Mouse (Mus musculus): ENCODE data around the gene Olfr851. TPM values are rescaled to one million over a fixed set of nuclear protein-coding genes. Genes with fewer than 3 reads are reported as not detected.

Gene Olfr851
- not detected for total RNA-seq (2021)
- long read RNA-seq, experiment 1 = 0 reads
- long read RNA-seq, experiment 2 = 0 reads

GRCm38 (mm10) chr9:19492995-19493394 lies at the start of gene Olfr851:
Gene Olfr851, plus strand, starts transcription at chr9:19493295.
- DNase-seq = no peak

- DNase-seq = no peak
These were observed 14.9 kb upstream of the Olfr851 start, which contains the start of gene Olfr850 for GRCm38 (mm10) chr9:19478148-19478547. Gene Olfr850, minus strand, starts transcription at chr9:19478248.

- no peak for DNase-seq
These were observed 47.9 kb downstream of the Olfr851 start, which contains the start of gene Olfr853 for GRCm38 (mm10) chr9:19540976-19541375. Gene Olfr853, minus strand, starts transcription at chr9:19541076.

Other genes with a start within 250 kb of the Olfr851 start
- gene Olfr843, start 241.3 kb upstream of the Olfr851 start, total RNA-seq (2021) = not detected
- not detected for gene Olfr844, start 176.9 kb upstream of the Olfr851 start, total RNA-seq (2021)
- gene Olfr845, start 156.8 kb upstream of the Olfr851 start, total RNA-seq (2021) = not detected
- not detected for gene Olfr846, start 129.3 kb upstream of the Olfr851 start, total RNA-seq (2021)
- not detected for gene Olfr847, start 114.6 kb upstream of the Olfr851 start, total RNA-seq (2021)
- not detected for gene Olfr849, start 53.0 kb upstream of the Olfr851 start, total RNA-seq (2021)
- gene Olfr850, start 15.0 kb upstream of the Olfr851 start, total RNA-seq (2021) = not detected
- not detected for gene Olfr853, start 47.8 kb downstream of the Olfr851 start, total RNA-seq (2021)
- not detected for gene Olfr854, start 74.1 kb downstream of the Olfr851 start, total RNA-seq (2021)
- not detected for gene Olfr855, start 89.3 kb downstream of the Olfr851 start, total RNA-seq (2021)
- gene Zfp317, start 128.8 kb downstream of the Olfr851 start, total RNA-seq (2021) = 10 to 100 TPM; 19.8 to 22.2 TPM
- gene Olfr857, start 216.1 kb downstream of the Olfr851 start, total RNA-seq (2021) = not detected

Data from adrenal gland, postnatal 36 days (tissue).